Mouse (Mus musculus): ENCODE measurements around the gene Neurog3.

The Neurog3 gene

GRCm38 (mm10) chr10:62132691-62133281 is at the start of gene Neurog3:
Neurog3 (plus strand) TSS chr10:62133090.
- no peak for DNase-seq (ENCODE audit: low read depth, low spot score)

- DNase-seq (ENCODE audit: low read depth, low spot score): no peak
These were observed 46.8 kb upstream of the Neurog3 start for GRCm38 (mm10) chr10:62086044-62086443.

- DNase-seq (ENCODE audit: low read depth, low spot score): no peak
These were observed 46.1 kb upstream of the Neurog3 start for GRCm38 (mm10) chr10:62086826-62087225.

- DNase-seq (ENCODE audit: low read depth, low spot score): no peak
These were observed 44.5 kb upstream of the Neurog3 start for GRCm38 (mm10) chr10:62088411-62088810.

- no peak for DNase-seq (ENCODE audit: low read depth, low spot score)
These were observed 43.8 kb upstream of the Neurog3 start for GRCm38 (mm10) chr10:62089071-62089470.

- no peak for DNase-seq (ENCODE audit: low read depth, low spot score)
These were observed 43.4 kb upstream of the Neurog3 start for GRCm38 (mm10) chr10:62089486-62089885.

GRCm38 (mm10) chr10:62093903-62094302 is 39.0 kb upstream of the Neurog3 start:
- DNase-seq (ENCODE audit: low read depth, low spot score): no peak

- no peak for DNase-seq (ENCODE audit: low read depth, low spot score)
These were observed 38.5 kb upstream of the Neurog3 start for GRCm38 (mm10) chr10:62094401-62094800.

- DNase-seq (ENCODE audit: low read depth, low spot score): peak; percentile 54
These were observed 33.0 kb upstream of the Neurog3 start for GRCm38 (mm10) chr10:62099749-62100403.

- peak; percentile 86 for DNase-seq (ENCODE audit: low read depth, low spot score)
These were observed 31.1 kb upstream of the Neurog3 start for GRCm38 (mm10) chr10:62101504-62102439.

GRCm38 (mm10) chr10:62104835-62105576 is 27.9 kb upstream of the Neurog3 start:
- DNase-seq (ENCODE audit: low read depth, low spot score): peak; percentile 72

GRCm38 (mm10) chr10:62107048-62107447 is 25.8 kb upstream of the Neurog3 start:
- no peak for DNase-seq (ENCODE audit: low read depth, low spot score)

- peak; percentile 81 for DNase-seq (ENCODE audit: low read depth, low spot score)
These were observed 22.2 kb upstream of the Neurog3 start for GRCm38 (mm10) chr10:62110504-62111206.

- DNase-seq (ENCODE audit: low read depth, low spot score): no peak
These were observed 21.7 kb upstream of the Neurog3 start for GRCm38 (mm10) chr10:62111207-62111576.

GRCm38 (mm10) chr10:62113865-62114647 is 18.8 kb upstream of the Neurog3 start:
- no peak for DNase-seq (ENCODE audit: low read depth, low spot score)

- no peak for DNase-seq (ENCODE audit: low read depth, low spot score)
These were observed 5.8 kb upstream of the Neurog3 start for GRCm38 (mm10) chr10:62127137-62127536.

- no peak for DNase-seq (ENCODE audit: low read depth, low spot score)
These were observed 5.1 kb upstream of the Neurog3 start for GRCm38 (mm10) chr10:62127711-62128231.

- no peak for DNase-seq (ENCODE audit: low read depth, low spot score)
These were observed 4.5 kb upstream of the Neurog3 start for GRCm38 (mm10) chr10:62128316-62128951.

GRCm38 (mm10) chr10:62135696-62136470 is 3.0 kb downstream of the Neurog3 start:
- DNase-seq (ENCODE audit: low read depth, low spot score): no peak
